Mouse (Mus musculus) MEL (cell line): ENCODE results near the gene Zer1. TPM values are rescaled to one million over a fixed set of nuclear protein-coding genes. Genes with fewer than 3 reads are reported as not detected.
A peak's percentile ranks its signal among the peaks of the same experiment; 100 is the strongest.

Experiments used
- DNase-seq: peaks from one replicate; pipeline ENCODE4 v3.0.0; 2011; ENCODE audit warnings: low read depth, low spot score
- H3K27ac ChIP-seq: 2 replicates; pipeline ENCODE4 v1.5.1; 2012; ENCODE audit warnings: low read depth, mild to moderate bottlenecking, control low read depth, low read length, moderate library complexity; ENCODE audit not compliant: control insufficient read depth
- H3K27me3 ChIP-seq, 2 experiments: fragments of 150-350 bp in 1 of 2; sonication (generic) in 1 of 2; 2 replicates each; pipeline ENCODE4 v1.6.1; 2012; ENCODE audit warnings: low read length in 2 of 2, mild to moderate bottlenecking in 2 of 2, improper control_type of control experiment in 1 of 2, moderate library complexity in 1 of 2; ENCODE audit not compliant: insufficient read depth in 2 of 2, control insufficient read depth in 1 of 2
- H3K36me3 ChIP-seq, 2 experiments: 2 replicates each; pipeline ENCODE4 v1.6.1; 2012 to 2014; ENCODE audit warnings: low read length in 2 of 2, improper control_type of control experiment in 1 of 2, inconsistent platforms in 1 of 2, mild to moderate bottlenecking in 1 of 2; ENCODE audit not compliant: insufficient read depth in 2 of 2, control insufficient read depth in 1 of 2
- H3K4me1 ChIP-seq, 2 experiments: fragments of 150-350 bp in 1 of 2; sonication (generic) in 1 of 2; 2 replicates each; pipeline ENCODE4 v1.6.1; 2012; ENCODE audit warnings: low read length in 2 of 2, improper control_type of control experiment in 1 of 2, mild to moderate bottlenecking in 1 of 2; ENCODE audit not compliant: insufficient read depth in 2 of 2, control insufficient read depth in 1 of 2
- H3K4me3 ChIP-seq, 2 experiments: fragments of 150-350 bp in 1 of 2; sonication (generic) in 1 of 2; 2 replicates each; pipeline ENCODE4 v1.5.1; 2012; ENCODE audit warnings: low read depth in 2 of 2, low read length in 2 of 2, mild to moderate bottlenecking in 2 of 2, moderate library complexity in 2 of 2, control low read depth in 1 of 2, improper control_type of control experiment in 1 of 2; ENCODE audit not compliant: control insufficient read depth in 1 of 2, insufficient read depth in 1 of 2
- H3K79me2 ChIP-seq: 2 replicates; pipeline ENCODE4 v1.6.1; 2012; ENCODE audit warnings: mild to moderate bottlenecking, low read length, moderate library complexity; ENCODE audit not compliant: control insufficient read depth, poor library complexity, insufficient read depth
- H3K9ac ChIP-seq: 2 replicates; pipeline ENCODE4 v1.6.1; 2012; ENCODE audit warnings: low read depth, mild to moderate bottlenecking, control low read depth, low read length, moderate library complexity; ENCODE audit not compliant: control insufficient read depth, poor library complexity, severe bottlenecking
- H3K9me3 ChIP-seq: fragments of 150-350 bp; sonication (generic); replicated peaks from 2 replicates; pipeline ENCODE4 v1.6.1; 2012; ENCODE audit warnings: mild to moderate bottlenecking, low read length, improper control_type of control experiment, moderate library complexity; ENCODE audit not compliant: insufficient read depth
- BHLHE40 ChIP-seq: IDR thresholded peaks from 2 replicates; pipeline ENCODE4 v1.6.1; 2012; ENCODE audit warnings: low read depth, mild to moderate bottlenecking, inconsistent platforms, low read length, improper control_type of control experiment, borderline replicate concordance
- CTCF ChIP-seq, 3 experiments: IDR thresholded peaks in 2 of 3; conservative IDR thresholded peaks in 1 of 3; 2 replicates each; pipeline ENCODE4 v1.5.1; 2011 to 2012; ENCODE audit warnings: low read length in 3 of 3, low read depth in 2 of 3, mild to moderate bottlenecking in 2 of 3, improper control_type of control experiment in 1 of 3, inconsistent platforms in 1 of 3, mixed read lengths in 1 of 3, moderate library complexity in 1 of 3; ENCODE audit not compliant: control insufficient read depth in 1 of 3, insufficient read depth in 1 of 3, poor library complexity in 1 of 3, severe bottlenecking in 1 of 3
- E2F4 ChIP-seq: IDR thresholded peaks from 2 replicates; pipeline ENCODE4 v1.6.1; 2011; ENCODE audit warnings: low read depth, low read length, improper control_type of control experiment, borderline replicate concordance
- EP300 ChIP-seq, 2 experiments: IDR thresholded peaks; 2 replicates each; pipeline ENCODE4 v1.6.1; 2011; ENCODE audit warnings: improper control_type of control experiment in 2 of 2, low read length in 2 of 2, low read depth in 1 of 2, mild to moderate bottlenecking in 1 of 2
- ETS1 ChIP-seq: IDR thresholded peaks from 2 replicates; pipeline ENCODE4 v1.6.1; 2012; ENCODE audit warnings: low read depth, mild to moderate bottlenecking, inconsistent platforms, low read length, improper control_type of control experiment, moderate library complexity
- GABPA ChIP-seq: IDR thresholded peaks from 2 replicates; pipeline ENCODE4 v1.6.1; 2012; ENCODE audit warnings: low read depth, mild to moderate bottlenecking, inconsistent platforms, low read length, improper control_type of control experiment, moderate library complexity
- GATA1 ChIP-seq: IDR thresholded peaks from 2 replicates; pipeline ENCODE4 v1.6.1; 2011; ENCODE audit warnings: low read depth, low read length, improper control_type of control experiment
- JUND ChIP-seq: IDR thresholded peaks from 2 replicates; pipeline ENCODE4 v1.6.1; 2011; ENCODE audit warnings: low read depth, mild to moderate bottlenecking, improper control_type of control experiment, low read length
- KAT2A ChIP-seq: conservative IDR thresholded peaks from 2 replicates; pipeline ENCODE4 v1.6.1; 2012; ENCODE audit warnings: low read depth, low read length, improper control_type of control experiment, inconsistent platforms
- MAFK ChIP-seq: IDR thresholded peaks from 2 replicates; pipeline ENCODE4 v1.6.1; 2011; ENCODE audit warnings: low read depth, mild to moderate bottlenecking, low read length, improper control_type of control experiment, borderline replicate concordance
- MXI1 ChIP-seq: IDR thresholded peaks from 2 replicates; pipeline ENCODE4 v1.6.1; 2011; ENCODE audit warnings: mild to moderate bottlenecking, low read depth, low read length, improper control_type of control experiment
- MYB ChIP-seq: IDR thresholded peaks from 2 replicates; pipeline ENCODE4 v1.6.1; 2011; ENCODE audit warnings: mild to moderate bottlenecking, low read depth, low read length, improper control_type of control experiment
- MYC ChIP-seq: IDR thresholded peaks from 2 replicates; pipeline ENCODE4 v1.6.1; 2011; ENCODE audit warnings: low read depth, mild to moderate bottlenecking, low read length, improper control_type of control experiment, moderate library complexity
- NELFE ChIP-seq: IDR thresholded peaks from 2 replicates; pipeline ENCODE4 v1.6.1; 2011; ENCODE audit warnings: low read depth, low read length, improper control_type of control experiment
- POLR2A ChIP-seq, 2 experiments: IDR thresholded peaks; 2 replicates each; pipeline ENCODE4 v1.6.1; 2011 to 2012; ENCODE audit warnings: low read length in 2 of 2, mild to moderate bottlenecking in 2 of 2, control low read depth in 1 of 2, improper control_type of control experiment in 1 of 2, low read depth in 1 of 2, moderate library complexity in 1 of 2; ENCODE audit not compliant: control insufficient read depth in 1 of 2, insufficient read depth in 1 of 2, poor library complexity in 1 of 2
- RAD21 ChIP-seq: IDR thresholded peaks from 2 replicates; pipeline ENCODE4 v1.6.1; 2011; ENCODE audit warnings: mild to moderate bottlenecking, low read depth, low read length, improper control_type of control experiment
- RCOR1 ChIP-seq: IDR thresholded peaks from 2 replicates; pipeline ENCODE4 v1.6.1; 2012; ENCODE audit warnings: low read depth, mild to moderate bottlenecking, inconsistent platforms, low read length, improper control_type of control experiment
- SIN3A ChIP-seq: IDR thresholded peaks from 2 replicates; pipeline ENCODE4 v1.6.1; 2012; ENCODE audit warnings: low read length, improper control_type of control experiment, inconsistent platforms
- TAL1 ChIP-seq: IDR thresholded peaks from 2 replicates; pipeline ENCODE4 v1.6.1; 2012; ENCODE audit warnings: mild to moderate bottlenecking, inconsistent platforms, low read length, moderate library complexity, mixed read lengths
- TBP ChIP-seq: IDR thresholded peaks from 2 replicates; pipeline ENCODE4 v1.8.0; 2011; ENCODE audit warnings: low read depth, low read length, improper control_type of control experiment
- UBTF ChIP-seq: IDR thresholded peaks from 2 replicates; pipeline ENCODE4 v1.6.1; 2012; ENCODE audit warnings: low read depth, mild to moderate bottlenecking, inconsistent platforms, low read length, improper control_type of control experiment, moderate library complexity, borderline replicate concordance; ENCODE audit not compliant: insufficient read depth
- USF1 ChIP-seq: IDR thresholded peaks from 2 replicates; pipeline ENCODE4 v1.6.1; 2014; ENCODE audit warnings: low read depth, mild to moderate bottlenecking, inconsistent platforms, low read length, improper control_type of control experiment, moderate library complexity
- ZC3H11A ChIP-seq: IDR thresholded peaks from 2 replicates; pipeline ENCODE4 v1.6.1; 2012; ENCODE audit warnings: low read depth, mild to moderate bottlenecking, inconsistent platforms, low read length, improper control_type of control experiment
- ZKSCAN1 ChIP-seq: IDR thresholded peaks from 2 replicates; pipeline ENCODE4 v1.6.1; 2012; ENCODE audit warnings: low read depth, mild to moderate bottlenecking, inconsistent platforms, low read length, improper control_type of control experiment, moderate library complexity
- ZMIZ1 ChIP-seq: IDR thresholded peaks from 2 replicates; pipeline ENCODE4 v1.6.1; 2012; ENCODE audit warnings: low read depth, mild to moderate bottlenecking, inconsistent platforms, low read length, improper control_type of control experiment, moderate library complexity
- ZNF384 ChIP-seq: IDR thresholded peaks from 2 replicates; pipeline ENCODE4 v1.6.1; 2012; ENCODE audit warnings: low read depth, mild to moderate bottlenecking, inconsistent platforms, low read length, improper control_type of control experiment
- polyA plus RNA-seq, 2 experiments: library from polyadenylated mRNA; stranded (reverse) in 1 of 2; unstranded in 1 of 2; fragments of >175 nt in 1 of 2; fragments of >200 nt in 1 of 2; gene quantifications; 2 replicates each; pipeline versions ENCODE4 v1.2.1 to v1.2.4; 2012; ENCODE audit warnings: low replicate concordance in 2 of 2, low read depth in 1 of 2; ENCODE audit not compliant: insufficient read length in 2 of 2, insufficient read depth in 1 of 2, missing spikeins in 1 of 2
- total RNA-seq: library from RNA; depleted of rRNA; stranded (reverse); fragments of 300-350 nt; gene quantifications from 2 replicates; pipeline ENCODE4 v1.2.3, GENCODE M21; 2012

Gene Zer1
- total and polyA plus RNA-seq, 3 experiments: 3.9 to 14.0 TPM; not detected in 1

DNA sequence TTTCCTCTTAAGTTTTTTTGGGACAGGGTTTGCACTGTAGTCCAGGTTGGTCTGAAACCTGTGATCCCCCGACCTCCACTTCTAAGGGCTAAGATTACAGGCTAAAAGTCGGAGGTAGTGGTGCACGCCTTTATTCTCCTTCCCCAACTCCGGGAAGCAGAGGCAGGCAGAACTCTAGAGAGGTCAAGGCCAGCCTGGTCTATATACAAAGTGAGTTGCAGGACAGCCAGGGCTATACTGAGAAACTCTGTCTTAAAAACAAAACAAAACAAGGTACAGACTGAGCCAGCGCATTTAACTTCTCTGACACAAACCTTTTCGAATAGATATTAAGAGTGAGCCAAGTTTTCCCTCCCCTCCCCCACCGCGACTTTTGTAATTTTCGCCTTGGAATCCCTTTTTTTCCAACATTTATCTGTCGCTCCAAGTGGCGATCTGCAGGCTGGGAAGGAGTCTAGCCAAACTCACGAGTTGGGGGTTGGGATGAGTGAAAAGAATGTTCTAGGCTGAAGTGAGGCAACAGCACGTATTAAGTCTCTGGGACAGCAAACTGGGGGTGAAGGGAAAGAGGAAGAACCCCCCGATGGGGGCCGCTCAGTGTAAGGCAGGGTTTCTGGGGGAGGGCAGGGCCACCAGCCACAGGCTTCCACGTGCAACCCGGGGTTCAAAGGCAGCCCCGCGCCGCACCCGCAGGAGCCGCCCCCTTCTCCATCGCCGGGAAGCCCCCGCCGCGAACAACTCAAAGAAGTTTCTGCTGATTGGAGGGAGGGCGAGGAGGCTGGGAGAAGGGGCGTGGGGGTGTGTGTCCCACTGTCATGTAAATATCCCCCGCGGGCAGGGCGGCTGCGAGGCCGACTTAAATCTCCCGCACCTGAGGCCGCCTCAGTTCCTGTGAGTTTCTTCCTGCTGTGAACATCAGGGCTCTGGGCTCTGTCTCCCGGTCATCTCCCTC, 62.9 kb downstream of the Zer1 start (continued):
- TF ChIP-seq GABPA: no peak

DNA sequence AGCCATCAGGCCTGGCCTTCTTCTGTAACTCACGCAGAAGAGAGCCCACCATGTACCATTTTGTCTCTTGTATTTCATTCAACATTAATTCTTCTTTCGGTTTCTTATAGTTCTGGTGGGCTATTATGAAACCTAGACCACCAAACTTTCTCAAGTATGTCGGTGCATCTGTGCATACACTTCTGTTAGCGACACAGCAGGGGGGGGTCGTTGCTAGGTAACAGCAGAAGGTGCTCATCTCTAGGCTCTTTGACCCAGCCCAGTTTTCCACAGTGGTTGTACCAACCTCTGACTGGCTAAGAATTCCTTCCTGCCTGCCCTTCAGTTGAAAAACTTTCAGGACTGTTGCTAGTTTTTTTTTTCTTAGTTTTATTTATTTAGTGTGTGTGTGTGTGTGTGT, 66.0 kb downstream of the Zer1 start:
- Histone ChIP-seq H3K9me3 (no peaks in the 10 kb centered on the region), H3K9ac (no peak overlapping the region), H3K36me3 (peaks cover 0 to 6% of the 10 kb centered on the region in 2 experiments; a peak in 2 of 4 replicates), H3K27ac (no peak overlapping the region), H3K79me2 (peaks cover 20% of the 10 kb centered on the region), H3K27me3 (no peaks in the 10 kb centered on the region), H3K4me3 (no peak overlapping the region), H3K4me1 (peaks cover 0 to 10% of the 10 kb centered on the region in 2 experiments; a peak in 2 of 4 replicates)
- TF ChIP-seq KAT2A: no peak
- no peak for DNase-seq

DNA sequence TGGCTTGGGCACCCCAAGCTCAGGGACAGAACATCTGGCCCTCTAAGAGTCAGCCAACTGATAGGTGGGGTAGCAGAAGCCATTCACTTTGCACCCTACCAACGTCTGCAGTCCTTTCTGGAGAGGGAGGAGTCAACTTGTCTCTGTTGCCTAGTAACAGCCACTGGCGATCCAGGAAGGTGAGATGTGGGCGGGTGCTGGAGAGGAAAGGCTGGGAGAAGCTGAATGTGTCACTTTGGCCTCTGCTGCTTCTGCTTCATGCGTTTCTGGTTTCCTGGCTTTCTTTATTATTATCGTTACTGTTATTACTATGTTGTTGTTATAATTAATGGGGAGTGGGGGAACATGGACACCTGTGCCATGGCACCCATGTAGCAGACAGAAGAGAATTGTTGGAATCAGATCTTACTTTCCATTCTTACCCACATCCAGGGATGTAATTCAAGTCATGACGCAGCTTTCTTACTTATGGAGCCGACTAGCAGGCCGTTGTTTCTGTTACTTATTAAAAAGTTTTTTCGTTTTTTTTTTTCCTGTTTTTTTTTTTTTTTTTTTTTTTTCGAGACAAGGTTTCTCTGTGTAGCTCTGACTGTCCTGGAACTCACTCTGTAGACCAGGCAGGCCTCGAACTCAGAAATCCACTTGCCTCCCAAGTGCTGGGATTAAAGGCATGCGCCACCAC, 67.0 kb downstream of the Zer1 start, which contains the start of gene Set:
Set (plus strand) TSS at position 156 of the 682 bp plus-strand sequence.
- Histone ChIP-seq H3K9me3 (no peaks in the 10 kb centered on the region), H3K36me3 (peaks cover 0 to 6% of the 10 kb centered on the region in 2 experiments; a peak in 2 of 4 replicates), H3K79me2 (peaks cover 10% of the 10 kb centered on the region), H3K4me3 (peak within 1 kb of the TSS; percentile 22 to 45; a peak in 3 of 4 replicates), H3K4me1 (peaks cover 0 to 10% of the 10 kb centered on the region in 2 experiments; a peak in 2 of 4 replicates), H3K9ac (peak within 1 kb of the TSS; percentile 49), H3K27ac (peak within 1 kb of the TSS; percentile 40), H3K27me3 (no peaks in the 10 kb centered on the region)
- peak; percentile 95 for DNase-seq
- peak; percentile 43; the same call in 1 of the 2 replicates for TF ChIP-seq SIN3A
- no peak for TF ChIP-seq CTCF (IDR thresholded peaks at IDR 0.05 in 2 of 3, conservative IDR thresholded peaks at IDR 0.05 in 1 of 3; ENCODE audit: control insufficient read depth in 1 of 3, insufficient read depth in 1 of 3, low read depth in 2 of 3, low read length in 3 of 3, poor library complexity in 1 of 3, severe bottlenecking in 1 of 3)
- no peak for TF ChIP-seq TAL1
- no peak for TF ChIP-seq GATA1
- no peak for TF ChIP-seq ZKSCAN1
- no peak for TF ChIP-seq E2F4
- TF ChIP-seq ZNF384: peak; percentile 65
- TF ChIP-seq ZC3H11A: no peak
- no peak for TF ChIP-seq MYB
- no peak for TF ChIP-seq ETS1
- TF ChIP-seq JUND: no peak
- no peak for TF ChIP-seq UBTF
- TF ChIP-seq MAFK: no peak
- no peak for TF ChIP-seq BHLHE40
- TF ChIP-seq MYC: no peak; the same call in 1 of the 2 replicates
- no peak for TF ChIP-seq RCOR1
- peak; percentile 65 for TF ChIP-seq NELFE
- TF ChIP-seq USF1: no peak
- no peak for TF ChIP-seq KAT2A
- TF ChIP-seq EP300 (IDR thresholded peaks at IDR 0.05; ENCODE audit: low read depth in 1 of 2, low read length in 2 of 2): no peak
- TF ChIP-seq MXI1: no peak
- TF ChIP-seq POLR2A (IDR thresholded peaks at IDR 0.05; ENCODE audit: control insufficient read depth in 1 of 2, insufficient read depth in 1 of 2, low read depth in 1 of 2, low read length in 2 of 2, poor library complexity in 1 of 2): peak in 1 of 2 experiments; percentile 77; a peak in 2 of 4 replicates
- TF ChIP-seq ZMIZ1: no peak
- no peak for TF ChIP-seq RAD21
- TF ChIP-seq TBP: peak; percentile 62
- no peak for TF ChIP-seq GABPA
